Mouse (Mus musculus) liver, embryonic 14.5 days (tissue): Measurements from ENCODE around the gene Cd151. TPM values are rescaled to one million over a fixed set of nuclear protein-coding genes. Genes with fewer than 3 reads are reported as not detected.
A peak's percentile ranks its signal among the peaks of the same experiment; 100 is the strongest.

ENCODE experiments used
- ATAC-seq: fragments of 200-750 bp; cut with Nextera tagmentation; 2 replicates; pipeline ENCODE4 v1.8.0; 2017; ENCODE audit warnings: moderate number of reproducible peaks, mild to moderate bottlenecking, moderate library complexity; ENCODE audit not compliant: insufficient read depth
- DNase-seq, 3 experiments: peaks; one replicate each; pipeline ENCODE4 v3.0.0-alpha.2; 2012 to 2013; ENCODE audit warnings: low read depth in 3 of 3, low spot score in 3 of 3
- H3K27ac ChIP-seq: fragments of 300-500 bp; sonication (generic); 2 replicates; pipeline ENCODE4 v1.5.1; 2014; ENCODE audit warnings: moderate library complexity, mild to moderate bottlenecking, control low read depth, inconsistent platforms
- H3K27me3 ChIP-seq: fragments of 300-500 bp; sonication (generic); 2 replicates; pipeline ENCODE4 v1.6.1; 2014; ENCODE audit warnings: mild to moderate bottlenecking, low read length, moderate library complexity; ENCODE audit not compliant: control insufficient read depth, insufficient read depth
- H3K36me3 ChIP-seq: fragments of 300-500 bp; sonication (generic); replicated peaks from 2 replicates; pipeline ENCODE4 v1.6.1; 2014; ENCODE audit warnings: low read depth; ENCODE audit not compliant: control insufficient read depth, insufficient read depth
- H3K4me1 ChIP-seq, 2 experiments: fragments of 200-500 bp in 1 of 2; fragments of 300-500 bp in 1 of 2; sonication (generic) in 1 of 2; replicated peaks; 2 replicates each; pipeline ENCODE4 v1.6.1; 2012 to 2014; ENCODE audit warnings: antibody characterized with exemption in 1 of 2, inconsistent platforms in 1 of 2, low read length in 1 of 2; ENCODE audit not compliant: control insufficient read depth in 2 of 2, insufficient read depth in 2 of 2
- H3K4me2 ChIP-seq: fragments of 300-500 bp; sonication (generic); 2 replicates; pipeline ENCODE4 v1.6.1; 2014; ENCODE audit warnings: low read depth, mild to moderate bottlenecking, control low read depth, moderate library complexity
- H3K4me3 ChIP-seq, 2 experiments: fragments of 200-500 bp in 1 of 2; fragments of 300-500 bp in 1 of 2; sonication (generic) in 1 of 2; 2 replicates each; pipeline ENCODE4 v1.5.1; 2012 to 2014; ENCODE audit warnings: low read depth in 2 of 2, low read length in 2 of 2, mild to moderate bottlenecking in 2 of 2, control low read depth in 1 of 2, inconsistent platforms in 1 of 2, moderate library complexity in 1 of 2; ENCODE audit not compliant: insufficient read depth in 1 of 2
- H3K9ac ChIP-seq: fragments of 300-500 bp; sonication (generic); replicated peaks from 2 replicates; pipeline ENCODE4 v1.6.1; 2014; ENCODE audit warnings: mild to moderate bottlenecking, control low read depth, moderate library complexity
- H3K9me3 ChIP-seq: fragments of 300-500 bp; sonication (generic); 2 replicates; pipeline ENCODE4 v1.6.1; 2016; ENCODE audit warnings: low read length, mixed read lengths; ENCODE audit not compliant: control insufficient read depth
- CTCF ChIP-seq: IDR thresholded peaks from 2 replicates; pipeline ENCODE4 v1.5.1; 2016; ENCODE audit warnings: antibody characterized with exemption, low read depth, control low read depth
- EP300 ChIP-seq: IDR thresholded peaks from 2 replicates; pipeline ENCODE4 v1.6.1; 2016; ENCODE audit warnings: antibody characterized with exemption, low read depth
- WGBS: fragments of 180-500 bp; shearing (Covaris S2); extraction: QIAGEN DNeasy Blood & Tissue Kit; methylation state at CpG from one replicate; pipeline ENCODE4 v1.1.7; 2014; ENCODE audit not compliant: insufficient replicate concordance; 5-methylcytosine and 5-hydroxymethylcytosine counted together
- polyA plus RNA-seq, 2 experiments: library from polyadenylated mRNA; depleted of rRNA in 1 of 2; stranded (reverse) in 1 of 2; unstranded in 1 of 2; fragments of >200 nt; fragmentation: Nextera tagmentation in 1 of 2; extraction: Ambion mirVana in 1 of 2; gene quantifications; 2 replicates each; pipeline versions ENCODE4 v1.2.1 to v1.2.3; 2012 to 2014

Gene Cd151
- polyA plus RNA-seq, 2 experiments, result 13.8 to 20.0 TPM

- no peak for ATAC-seq
- TF ChIP-seq EP300 (no peak), CTCF (no peak)
- H3K36me3 ChIP-seq, result peaks cover 2% of the 10 kb centered on the region; the same call in 1 of the 2 replicates
- peaks cover 18% of the 10 kb centered on the region for H3K27me3 ChIP-seq
- H3K4me1 ChIP-seq, result peaks cover 36 to 43% of the 10 kb centered on the region in 2 experiments
- no peaks in the 10 kb centered on the region for H3K9me3 ChIP-seq
- no peak overlapping the region for H3K9ac ChIP-seq
- DNase-seq, result no peak
- WGBS, result 13% methylated on average over 4 of the region's 4 CpGs
- H3K27ac ChIP-seq, result peak overlapping the region; percentile 46
- no peak overlapping the region for H3K4me3 ChIP-seq
- peak overlapping the region; percentile 95 for H3K4me2 ChIP-seq
Measured at GRCm38 (mm10) chr7:141477578-141478269, 10.5 kb downstream of the Cd151 start.

DNA sequence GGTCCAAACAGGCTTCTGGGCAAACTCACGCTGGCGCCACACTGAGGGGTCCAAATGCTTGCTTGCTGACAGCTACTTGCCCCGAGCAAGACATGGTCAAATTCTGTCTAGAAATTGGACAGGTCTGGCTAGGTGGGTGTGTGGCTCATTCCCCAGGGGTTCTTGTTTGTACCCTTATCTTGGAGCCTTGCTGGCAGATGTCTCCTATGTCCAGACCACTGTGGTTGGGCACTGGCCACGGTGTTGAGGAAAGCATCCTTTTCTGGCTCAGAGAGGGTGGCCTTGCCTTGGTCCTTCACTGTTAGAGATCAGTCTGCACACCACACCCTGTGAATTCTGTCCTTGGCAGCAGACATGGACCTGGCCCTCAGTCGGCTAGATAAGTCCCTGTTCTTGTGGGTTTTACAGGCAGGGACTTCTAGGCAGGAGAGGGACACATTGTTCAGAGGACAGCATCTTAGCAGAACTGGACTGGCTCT is 11.1 kb downstream of the Cd151 start:
- WGBS, result 14% methylated on average over 5 of the region's 5 CpGs
- Histone ChIP-seq H3K9ac (no peak overlapping the region), H3K4me2 (no peak overlapping the region), H3K27ac (no peak overlapping the region; the same call in 1 of the 2 replicates), H3K9me3 (no peaks in the 10 kb centered on the region), H3K4me1 (peaks cover 36 to 43% of the 10 kb centered on the region in 2 experiments), H3K4me3 (no peak overlapping the region), H3K27me3 (peaks cover 20% of the 10 kb centered on the region), H3K36me3 (no peaks in the 10 kb centered on the region)
- ATAC-seq (no peak), DNase-seq (no peak)
- TF ChIP-seq CTCF, result no peak
- TF ChIP-seq EP300, result no peak

GRCm38 (mm10) chr7:141480842-141481497 is 13.8 kb downstream of the Cd151 start:
- no peaks in the 10 kb centered on the region for H3K9me3 ChIP-seq
- DNase-seq, result peak; percentile 60 to 62 (median 62)
- H3K9ac ChIP-seq, result no peak overlapping the region
- H3K4me3 ChIP-seq, result peak overlapping the region in 1 of 2 experiments; percentile 48; a peak in 2 of 4 replicates
- ATAC-seq, result peak; percentile 43
- peaks cover 20% of the 10 kb centered on the region for H3K27me3 ChIP-seq
- TF ChIP-seq CTCF (peak; percentile 99), EP300 (no peak)
- peak overlapping the region; percentile 56 for H3K4me2 ChIP-seq
- H3K36me3 ChIP-seq, result no peaks in the 10 kb centered on the region
- H3K4me1 ChIP-seq, result peaks cover 23 to 30% of the 10 kb centered on the region in 2 experiments
- WGBS, result 10% methylated on average over 10 of the region's 10 CpGs
- no peak overlapping the region for H3K27ac ChIP-seq

GRCm38 (mm10) chr7:141481498-141482401 is 14.6 kb downstream of the Cd151 start:
- Histone ChIP-seq H3K9ac (no peak overlapping the region), H3K36me3 (no peaks in the 10 kb centered on the region), H3K4me3 (peak overlapping the region; percentile 37 to 48), H3K4me2 (peak overlapping the region; percentile 56), H3K27ac (no peak overlapping the region), H3K27me3 (peaks cover 20% of the 10 kb centered on the region), H3K4me1 (peaks cover 19 to 23% of the 10 kb centered on the region in 2 experiments), H3K9me3 (no peaks in the 10 kb centered on the region)
- DNase-seq (peak in 1 of 3 experiments; percentile 45), ATAC-seq (no peak)
- WGBS, result 4% methylated on average over 81 of the region's 81 CpGs
- TF ChIP-seq EP300, result no peak
- peak; percentile 65 for TF ChIP-seq CTCF
